Mouse (Mus musculus): ENCODE results near the gene Rhebl1.

DNA sequence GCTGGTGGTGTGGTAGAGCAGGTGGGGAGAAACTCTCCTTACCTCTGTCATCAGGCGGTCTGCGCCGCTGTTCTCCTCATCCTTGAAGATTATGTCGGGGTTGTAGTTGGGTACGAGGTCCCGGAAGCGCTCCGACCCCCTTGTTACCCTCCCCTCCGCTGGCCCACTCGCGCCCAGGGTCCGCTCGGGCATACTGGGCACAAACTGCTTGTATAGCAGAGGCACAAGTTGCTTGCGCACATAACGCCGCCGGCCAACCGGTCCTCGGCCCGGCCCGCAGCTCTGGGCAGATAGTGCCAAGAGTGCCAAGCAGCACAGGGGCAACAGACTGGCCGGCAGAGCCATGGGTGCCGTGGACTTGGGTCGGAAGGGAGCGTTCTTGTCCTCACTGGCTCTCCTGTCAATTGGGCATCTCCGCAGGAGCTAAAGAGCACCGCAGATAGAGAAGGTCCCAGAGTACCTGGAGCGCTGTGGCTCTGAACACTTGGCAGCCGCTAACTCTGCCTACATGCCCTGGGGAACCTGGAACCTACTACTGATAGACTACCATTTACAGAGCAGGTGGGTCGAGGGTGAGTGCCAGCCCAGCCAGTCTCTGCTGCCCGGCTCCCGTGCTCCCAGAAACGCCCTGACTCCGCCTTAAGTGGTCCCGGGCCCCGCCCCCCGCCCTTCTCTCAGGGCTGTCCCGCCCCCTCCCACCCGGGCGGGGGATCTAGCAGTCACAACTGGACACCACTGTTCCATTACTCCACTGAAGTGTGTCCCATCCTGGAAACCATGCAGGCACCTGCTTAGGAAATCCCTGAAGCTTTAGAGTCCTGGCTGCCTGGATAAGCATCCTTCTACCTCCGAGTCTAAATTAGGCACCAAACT lies 3.8 kb upstream of the Rhebl1 start, which contains the start of gene Dhh:
- TF ChIP-seq CTCF (IDR thresholded peaks at IDR 0.05; ENCODE audit: control insufficient read depth, insufficient read depth, low read length): no peak
- no peak for TF ChIP-seq POLR2A (IDR thresholded peaks at IDR 0.05; ENCODE audit: borderline replicate concordance, control insufficient read depth, low read depth, low read length)

Measured in bone marrow, adult 2 months (tissue).